Mouse (Mus musculus) testis, adult 2 months (tissue): ENCODE data around the gene Rpn1. TPM values are rescaled to one million over a fixed set of nuclear protein-coding genes. Genes with fewer than 3 reads are reported as not detected.
A peak's percentile ranks its signal among the peaks of the same experiment; 100 is the strongest.

Source experiments
- H3K27ac ChIP-seq: fragments of 200-500 bp; 2 replicates; pipeline ENCODE4 v1.5.1; 2012; ENCODE audit warnings: low read depth, low read length; ENCODE audit not compliant: control insufficient read depth, insufficient read depth
- H3K27me3 ChIP-seq: fragments of 200-500 bp; 2 replicates; pipeline ENCODE4 v1.6.1; 2012; ENCODE audit warnings: mild to moderate bottlenecking, low read length, moderate library complexity; ENCODE audit not compliant: control insufficient read depth, insufficient read depth
- H3K36me3 ChIP-seq: fragments of 200-500 bp; 2 replicates; pipeline ENCODE4 v1.6.1; 2012; ENCODE audit warnings: mild to moderate bottlenecking, low read length; ENCODE audit not compliant: control insufficient read depth, insufficient read depth
- H3K4me1 ChIP-seq: fragments of 200-500 bp; 2 replicates; pipeline ENCODE4 v1.6.1; 2012; ENCODE audit warnings: low read length; ENCODE audit not compliant: control insufficient read depth, insufficient read depth
- H3K4me3 ChIP-seq: fragments of 200-500 bp; 2 replicates; pipeline ENCODE4 v1.5.1; 2012; ENCODE audit warnings: low read depth, mild to moderate bottlenecking, low read length, moderate library complexity, mixed read lengths; ENCODE audit not compliant: control insufficient read depth
- CTCF ChIP-seq: fragments of 200-500 bp; IDR thresholded peaks from 2 replicates; pipeline ENCODE4 v1.5.1; 2012; ENCODE audit warnings: low read depth, mild to moderate bottlenecking, inconsistent platforms, low read length, moderate library complexity; ENCODE audit not compliant: control insufficient read depth, insufficient read depth, insufficient replicate concordance
- POLR2A ChIP-seq: fragments of 200-500 bp; IDR thresholded peaks from 2 replicates; pipeline ENCODE4 v1.6.1; 2012; ENCODE audit warnings: low read depth, mild to moderate bottlenecking, inconsistent platforms, low read length, moderate library complexity; ENCODE audit not compliant: control insufficient read depth
- polyA plus RNA-seq: library from polyadenylated mRNA; depleted of rRNA; stranded (reverse); fragments of >200 nt; gene quantifications from 2 replicates; pipeline ENCODE4 v1.2.3, GENCODE M21; 2012

Gene Rpn1
- polyA plus RNA-seq, 1 experiment: 230 TPM

DNA sequence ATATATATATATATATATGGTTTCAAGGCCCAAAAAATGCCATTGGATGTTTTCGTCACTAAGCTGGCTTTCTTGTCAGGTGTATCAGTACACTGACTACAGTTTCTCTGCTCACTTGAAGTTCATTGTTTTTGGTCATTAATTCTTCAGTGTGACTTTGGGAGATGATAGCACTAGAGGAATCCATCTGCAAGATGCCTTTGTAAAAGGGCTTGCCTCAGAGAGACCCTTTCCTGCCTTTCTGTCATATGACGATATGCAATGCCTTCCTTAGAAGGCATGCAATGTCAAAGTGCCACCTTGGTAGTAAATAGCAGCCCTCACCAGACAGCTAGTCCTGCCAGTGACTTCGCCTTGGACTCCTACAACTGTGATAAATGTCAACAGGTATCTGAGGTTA, 610 bp upstream of the Rpn1 start:
- no peaks in the 10 kb centered on the region; the same call in 1 of the 2 replicates for H3K4me1 ChIP-seq
- H3K27ac ChIP-seq: no peak overlapping the region
- TF ChIP-seq CTCF (no peak), POLR2A (no peak)
- no peaks in the 10 kb centered on the region for H3K27me3 ChIP-seq
- H3K36me3 ChIP-seq: no peaks in the 10 kb centered on the region
- no peak overlapping the region; the same call in 1 of the 2 replicates for H3K4me3 ChIP-seq

GRCm38 (mm10) chr6:88088971-88089370, 4.7 kb downstream of the Rpn1 start:
- no peaks in the 10 kb centered on the region for H3K27me3 ChIP-seq
- H3K27ac ChIP-seq: no peak overlapping the region
- peaks cover 7% of the 10 kb centered on the region for H3K36me3 ChIP-seq
- H3K4me3 ChIP-seq: no peak overlapping the region
- TF ChIP-seq CTCF (no peak), POLR2A (no peak)
- H3K4me1 ChIP-seq: no peaks in the 10 kb centered on the region; the same call in 1 of the 2 replicates

DNA sequence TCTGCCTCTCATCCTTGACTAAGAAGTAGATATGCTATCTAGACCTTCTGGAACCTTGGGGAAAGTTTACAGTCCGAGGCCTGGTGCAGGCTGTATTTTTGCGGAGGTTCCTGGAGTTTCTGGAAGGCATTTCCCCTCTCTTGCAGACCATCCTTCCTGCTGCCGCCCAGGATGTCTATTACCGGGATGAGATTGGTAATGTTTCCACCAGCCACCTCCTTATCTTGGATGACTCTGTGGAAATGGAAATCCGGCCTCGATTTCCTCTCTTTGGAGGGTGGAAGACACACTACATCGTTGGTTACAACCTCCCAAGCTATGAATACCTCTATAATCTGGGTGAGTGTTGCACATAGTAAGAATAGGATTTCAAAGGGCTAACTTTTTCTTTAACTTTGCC, 11.1 kb downstream of the Rpn1 start:
- Histone ChIP-seq H3K4me1 (no peaks in the 10 kb centered on the region), H3K27me3 (no peaks in the 10 kb centered on the region), H3K4me3 (no peak overlapping the region), H3K27ac (no peak overlapping the region), H3K36me3 (peaks cover 6% of the 10 kb centered on the region)
- no peak for TF ChIP-seq CTCF
- TF ChIP-seq POLR2A: no peak

- Histone ChIP-seq H3K27me3 (no peaks in the 10 kb centered on the region), H3K27ac (peak overlapping the region; percentile 5; the same call in 1 of the 2 replicates), H3K4me1 (peaks cover 11% of the 10 kb centered on the region), H3K36me3 (peaks cover 3% of the 10 kb centered on the region; the same call in 1 of the 2 replicates), H3K4me3 (no peak overlapping the region)
- TF ChIP-seq POLR2A (no peak), CTCF (no peak)
These were observed 17.8 kb downstream of the Rpn1 start for GRCm38 (mm10) chr6:88102096-88102495.

DNA sequence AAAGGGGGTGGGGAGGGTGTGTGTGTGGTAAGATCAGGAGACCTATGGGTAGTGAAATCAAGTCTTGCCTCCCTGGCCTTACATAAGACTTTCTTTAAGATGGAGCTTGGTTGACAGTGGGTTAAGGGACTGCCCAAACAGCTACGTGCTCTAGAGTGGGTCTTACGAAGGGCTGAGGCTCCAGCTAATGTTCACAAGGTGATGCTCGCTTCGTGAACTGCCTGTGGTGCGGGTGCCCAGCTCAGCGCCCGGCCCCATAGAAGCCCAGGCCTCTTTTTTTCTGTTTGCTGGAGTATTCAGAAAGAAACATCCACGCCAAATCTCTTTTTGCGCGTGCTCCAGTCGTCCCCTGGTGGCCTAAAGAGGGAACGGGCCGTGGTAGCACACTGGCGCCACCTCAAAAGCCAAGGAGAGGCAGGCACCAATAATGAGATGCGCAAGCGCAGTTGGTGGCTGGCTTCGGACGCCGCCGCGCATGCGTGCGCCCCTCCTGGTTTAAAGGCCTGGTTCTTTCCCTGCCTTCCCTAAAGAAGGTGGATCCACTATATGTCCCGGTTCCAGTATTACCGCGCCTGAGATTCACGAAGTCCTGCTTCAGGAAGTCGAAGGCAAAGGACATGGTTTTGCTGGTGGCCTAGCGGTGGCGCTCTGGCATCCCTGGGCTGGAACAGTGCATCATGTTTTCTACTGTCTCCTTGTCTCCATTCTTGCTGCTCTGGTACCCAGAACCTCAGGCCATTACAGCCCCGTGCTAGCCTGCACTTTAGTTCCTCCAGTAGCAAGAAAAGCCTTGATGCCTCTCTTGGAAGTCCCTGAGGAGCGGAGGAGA, 21.7 kb downstream of the Rpn1 start:
- no peak overlapping the region for H3K27ac ChIP-seq
- H3K36me3 ChIP-seq: peaks cover 3% of the 10 kb centered on the region; the same call in 1 of the 2 replicates
- peaks cover 11% of the 10 kb centered on the region for H3K4me1 ChIP-seq

DNA sequence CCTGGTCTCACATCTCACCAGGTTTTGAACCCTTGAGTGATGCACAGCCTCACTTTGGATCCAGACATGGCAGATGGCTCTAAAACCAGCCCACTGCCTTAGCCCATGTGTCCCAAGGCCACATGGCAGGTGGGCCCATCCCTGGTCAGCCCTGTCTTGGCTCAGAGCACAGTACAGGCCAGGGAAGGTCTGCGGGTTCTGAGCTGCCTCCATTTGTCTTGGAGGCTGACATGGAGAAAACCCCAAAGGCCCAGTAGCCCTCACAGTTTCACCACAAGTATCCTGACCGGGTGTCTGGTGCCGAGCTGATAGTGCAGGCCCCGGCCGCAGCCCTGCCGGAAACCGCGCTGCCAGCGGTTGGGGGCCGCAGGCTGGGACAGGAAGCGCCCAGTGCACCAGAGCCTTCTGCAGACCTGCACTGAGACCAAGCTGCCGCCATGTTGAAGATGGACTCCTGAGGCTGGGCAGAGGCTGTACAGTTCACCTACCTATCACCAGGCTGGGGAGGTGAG, 22.4 kb downstream of the Rpn1 start:
- Histone ChIP-seq H3K27me3 (no peaks in the 10 kb centered on the region), H3K4me1 (peaks cover 11% of the 10 kb centered on the region), H3K36me3 (peaks cover 3% of the 10 kb centered on the region; the same call in 1 of the 2 replicates), H3K4me3 (no peak overlapping the region; the same call in 1 of the 2 replicates), H3K27ac (no peak overlapping the region)
- TF ChIP-seq CTCF: no peak
- TF ChIP-seq POLR2A: no peak

More for the DNA sequence above, 21.7 kb downstream of the Rpn1 start:
- H3K27me3 ChIP-seq: no peaks in the 10 kb centered on the region
- H3K4me3 ChIP-seq: peak overlapping the region; percentile 41
- peak; percentile 83; the same call in 1 of the 2 replicates for TF ChIP-seq CTCF
- TF ChIP-seq POLR2A: no peak; the same call in 1 of the 2 replicates
